Mouse (Mus musculus) megakaryocyte progenitor cell, adult 5-6 weeks (primary cell): ENCODE measurements around the gene Sept10. TPM values are rescaled to one million over a fixed set of nuclear protein-coding genes. Genes with fewer than 3 reads are reported as not detected.

Experiments used
- total RNA-seq, 2 experiments: library from RNA; stranded (forward) in 1 of 2; stranded (reverse) in 1 of 2; fragments of 157-497, 149-512 nt in 1 of 2; fragments of 200-1000 nt in 1 of 2; gene quantifications; 2 replicates each; pipeline versions ENCODE4 v1.2.3 to v1.2.4; 2015 to 2017

Gene Sept10
- total RNA-seq, 2 experiments from 2014 or later: 2.5 to 10.2 TPM

Other genes with a start within 250 kb of the Sept10 start
- gene Sowahc, start 106 bp upstream of the Sept10 start, total RNA-seq (2015): 10.0 and 19.3 TPM in 2 replicates
- 11.5 and 19.2 TPM in 2 replicates for gene Sowahc, start 106 bp upstream of the Sept10 start, total RNA-seq (2017)
- 17.4 and 20.1 TPM in 2 replicates for gene P4ha1, start 101.4 kb upstream of the Sept10 start, total RNA-seq (2015)
- gene P4ha1, start 101.4 kb upstream of the Sept10 start, total RNA-seq (2017): 39.4 and 41.8 TPM in 2 replicates
- 67.4 and 68.7 TPM in 2 replicates for gene Gm10273, start 173.8 kb upstream of the Sept10 start, total RNA-seq (2015)
- 51.9 and 123 TPM in 2 replicates for gene Gm10273, start 173.8 kb upstream of the Sept10 start, total RNA-seq (2017)
- not detected in 2 replicates for gene Pla2g12b, start 181.8 kb upstream of the Sept10 start, total RNA-seq (2015)
- gene Pla2g12b, start 181.8 kb upstream of the Sept10 start, total RNA-seq (2017): not detected in 2 replicates
- 1.0 TPM in 1 of 2 replicates, not detected in the other for gene Oit3, start 219.9 kb upstream of the Sept10 start, total RNA-seq (2015)
- gene Oit3, start 219.9 kb upstream of the Sept10 start, total RNA-seq (2017): 0.21 TPM in 1 of 2 replicates, not detected in the other